Comparison of ENCODE assay signal across 19 mouse cellular contexts in the genomic region with DNA sequence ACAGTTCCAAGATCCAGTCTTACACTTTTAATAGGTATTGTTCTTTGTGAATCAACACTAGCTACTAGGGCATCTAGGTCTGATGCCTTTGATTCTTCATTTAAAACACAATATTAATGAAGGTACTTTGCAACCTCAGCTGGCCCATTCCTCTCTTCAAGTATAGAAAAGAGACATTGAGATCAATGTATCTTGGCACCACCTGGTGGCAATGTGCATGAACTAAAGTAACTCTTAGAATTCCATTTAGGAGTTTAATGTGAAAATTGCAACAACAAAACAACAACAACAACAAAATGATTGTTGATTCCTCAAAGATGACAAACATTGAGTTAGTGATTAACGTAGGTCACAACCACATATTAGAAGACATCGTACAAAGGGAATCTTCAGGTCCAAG. TPM values are rescaled to one million over a fixed set of nuclear protein-coding genes. Genes with fewer than 3 reads are reported as not detected.
A peak's percentile ranks its signal among the peaks of the same experiment; 100 is the strongest.
DNase-seq lines count a peak whose midpoint lies in the region; ATAC-seq and TF ChIP-seq lines count a peak whose summit lies in the region.
"Had no signal": no experiment of that assay in that cellular context is flagged by ENCODE, and none has a peak within 500 bp of the region (broad histone marks: within the 10 kb centered on the region; RNA-seq: fewer than 3 reads in every experiment).

No protein-coding gene starts in this region.

- peak; percentile 22 for DNase-seq in forebrain, embryonic 14.5 days (ENCODE audit: low spot score)
- no peak for DNase-seq in left cerebral cortex, adult 2 months (ENCODE audit: extremely low spot score in 1 of 2, low spot score in 2 of 2)
- no peak for DNase-seq in left cerebral cortex, adult 18-20 months (ENCODE audit: low spot score in 2 of 2)
- DNase-seq in CH12.LX (ENCODE audit: extremely low read depth), result no peak
- DNase-seq in brain, adult 2 months (ENCODE audit: low read depth, low spot score), result peak; percentile 16
- DNase-seq: adrenal gland, adult 8-10 months; cerebellum, adult 2 months; right cerebral cortex, postnatal 4 days; thymus, postnatal 36 days had no signal

- H3K36me3 ChIP-seq in forebrain, embryonic 14.5 days (ENCODE audit: control insufficient read depth, insufficient read depth, low read length), result no peaks in the 10 kb centered on the region
- no peaks in the 10 kb centered on the region for H3K36me3 ChIP-seq in forebrain, embryonic 13.5 days (ENCODE audit: poor library complexity, severe bottlenecking)
- no peaks in the 10 kb centered on the region for H3K36me3 ChIP-seq in CH12.LX (replicated peaks in 1 of 2; ENCODE audit: control insufficient read depth in 1 of 2, insufficient read depth in 1 of 2, low read length in 1 of 2)
- H3K36me3 ChIP-seq: forebrain, embryonic 12.5 days; heart, embryonic 13.5 days; kidney, embryonic 15.5 days; neural tube, embryonic 13.5 days had no signal

- dilution Hi-C loops in CH12.LX (cut with MboI; ENCODE audit: extremely low pct_ligation_motif_present, extremely low pct_unique_long_range_greater_than_20kb, low sequenced_read_pairs), result no loop called here

- TF ChIP-seq EP300 in CH12.LX (IDR thresholded peaks at IDR 0.05; ENCODE audit: low read length), result no peak

- 89% methylated on average over 2 of the region's 2 CpGs for WGBS in forebrain, embryonic 14.5 days
- 95% methylated on average over 2 of the region's 2 CpGs for WGBS in forebrain, embryonic 13.5 days

- no peaks in the 10 kb centered on the region for H3K9me3 ChIP-seq in forebrain, embryonic 14.5 days (replicated peaks; ENCODE audit: control insufficient read depth, low read length)
- no peaks in the 10 kb centered on the region for H3K9me3 ChIP-seq in forebrain, embryonic 13.5 days (replicated peaks)
- H3K9me3 ChIP-seq in CH12.LX (replicated peaks; ENCODE audit: low read length), result no peaks in the 10 kb centered on the region
- H3K9me3 ChIP-seq: forebrain, embryonic 12.5 days; heart, embryonic 13.5 days; kidney, embryonic 15.5 days; limb, embryonic 12.5 days; neural tube, embryonic 13.5 days had no signal

- no peak overlapping the region for H3K9ac ChIP-seq in forebrain, embryonic 14.5 days (ENCODE audit: low read length)
- no peak overlapping the region for H3K9ac ChIP-seq in forebrain, embryonic 13.5 days
- no peak overlapping the region for H3K9ac ChIP-seq in CH12.LX (ENCODE audit: insufficient read depth, low read depth)
- H3K9ac ChIP-seq: forebrain, embryonic 12.5 days; heart, embryonic 13.5 days; kidney, embryonic 15.5 days; limb, embryonic 12.5 days; liver, embryonic 14.5 days; neural tube, embryonic 13.5 days had no signal

- no peak overlapping the region for H3K27ac ChIP-seq in forebrain, embryonic 14.5 days (ENCODE audit: low read depth, low read length)
- no peak overlapping the region for H3K27ac ChIP-seq in forebrain, embryonic 13.5 days
- no peak overlapping the region for H3K27ac ChIP-seq in left cerebral cortex, adult 2 months
- H3K27ac ChIP-seq in CH12.LX (ENCODE audit: insufficient read depth, low read depth), result no peak overlapping the region
- H3K27ac ChIP-seq: forebrain, embryonic 12.5 days; heart, embryonic 13.5 days; kidney, embryonic 15.5 days; limb, embryonic 12.5 days; liver, embryonic 14.5 days; neural tube, embryonic 13.5 days had no signal

- peak; percentile 8; the same call in 1 of the 2 replicates for TF ChIP-seq RAD21 in CH12.LX (IDR thresholded peaks at IDR 0.05; ENCODE audit: low read depth, low read length)

- intact Hi-C loops in left cerebral cortex, adult 2 months (cut with DNase I), result no loop called here

- peak; percentile 32 for TF ChIP-seq CTCF in left cerebral cortex, adult 2 months (IDR thresholded peaks at IDR 0.05)
- TF ChIP-seq CTCF in CH12.LX (conservative IDR thresholded peaks at IDR 0.05 in 1 of 2, IDR thresholded peaks at IDR 0.05 in 1 of 2; ENCODE audit: low read depth in 2 of 2, low read length in 2 of 2), result peak in 1 of 2 experiments; percentile 45; a peak in 2 of 4 replicates

- H3K4me2 ChIP-seq in forebrain, embryonic 14.5 days (ENCODE audit: low read length), result no peak overlapping the region
- no peak overlapping the region for H3K4me2 ChIP-seq in forebrain, embryonic 13.5 days
- no peak overlapping the region for H3K4me2 ChIP-seq in CH12.LX (ENCODE audit: insufficient read depth, low read depth, poor library complexity, severe bottlenecking)
- H3K4me2 ChIP-seq: forebrain, embryonic 12.5 days; heart, embryonic 13.5 days; kidney, embryonic 15.5 days; limb, embryonic 12.5 days; neural tube, embryonic 13.5 days had no signal

- no peaks in the 10 kb centered on the region for H3K79me2 ChIP-seq in CH12.LX (replicated peaks; ENCODE audit: control insufficient read depth, extremely low read depth, insufficient read depth, poor library complexity, severe bottlenecking)

- no peak overlapping the region for H3K4me3 ChIP-seq in forebrain, embryonic 14.5 days (ENCODE audit: low read depth, low read length)
- no peak overlapping the region for H3K4me3 ChIP-seq in forebrain, embryonic 13.5 days
- H3K4me3 ChIP-seq in left cerebral cortex, adult 2 months, result no peak overlapping the region
- H3K4me3 ChIP-seq in CH12.LX (replicated peaks in 1 of 3; ENCODE audit: low read depth in 2 of 3, low read length in 2 of 3, poor library complexity in 1 of 3), result no peak overlapping the region
- H3K4me3 ChIP-seq: forebrain, embryonic 12.5 days; heart, embryonic 13.5 days; kidney, embryonic 15.5 days; limb, embryonic 12.5 days; neural tube, embryonic 13.5 days had no signal

- no peak for ATAC-seq in forebrain, embryonic 14.5 days
- no peak for ATAC-seq in forebrain, embryonic 13.5 days
- no peak for ATAC-seq in granulocyte monocyte progenitor cell, adult 5-6 weeks (replicated peaks; ENCODE audit: poor library complexity, severe bottlenecking)

- TF ChIP-seq POLR2A in CH12.LX (IDR thresholded peaks at IDR 0.05; ENCODE audit: low read depth, low read length), result no peak

- in situ Hi-C loops in CH12.LX (cut with MboI; ENCODE audit: low pct_ligation_motif_present, low pct_unique_long_range_greater_than_20kb, low sequenced_read_pairs), result no loop called here

- H3K4me1 ChIP-seq in forebrain, embryonic 14.5 days (ENCODE audit: control insufficient read depth, insufficient read depth, low read length), result no peaks in the 10 kb centered on the region
- no peaks in the 10 kb centered on the region for H3K4me1 ChIP-seq in forebrain, embryonic 13.5 days
- H3K4me1 ChIP-seq in CH12.LX (ENCODE audit: control insufficient read depth in 1 of 2, insufficient read depth in 2 of 2), result no peaks in the 10 kb centered on the region
- H3K4me1 ChIP-seq: forebrain, embryonic 12.5 days; heart, embryonic 13.5 days; kidney, embryonic 15.5 days; neural tube, embryonic 13.5 days had no signal

- H3K27me3 ChIP-seq in forebrain, embryonic 14.5 days (replicated peaks; ENCODE audit: control insufficient read depth, insufficient read depth, low read length), result no peaks in the 10 kb centered on the region
- H3K27me3 ChIP-seq in forebrain, embryonic 13.5 days, result no peaks in the 10 kb centered on the region
- H3K27me3 ChIP-seq in CH12.LX (replicated peaks), result no peaks in the 10 kb centered on the region
- H3K27me3 ChIP-seq: forebrain, embryonic 12.5 days; heart, embryonic 13.5 days; limb, embryonic 12.5 days had no signal

TF ChIP-seq in CH12.LX, 34 proteins besides CTCF, POLR2A, EP300 and RAD21:
- TF ChIP-seq SMC3 (IDR thresholded peaks at IDR 0.05; ENCODE audit: low read depth, low read length), result peak; percentile 28
- TF ChIP-seq ZMIZ1 (IDR thresholded peaks at IDR 0.05; ENCODE audit: low read depth, low read length), result no peak

RNA-seq across cellular contexts. Expression of a gene that starts 8.3 kb away (rescaled TPM):
- 2.1 and 2.2 TPM in 2 replicates for polyA plus RNA-seq in forebrain, embryonic 14.5 days (2014; fragmentation: Nextera tagmentation; extraction: Ambion mirVana)
- 2.6 and 4.7 TPM in 2 replicates for polyA plus RNA-seq in forebrain, embryonic 13.5 days (2015; fragmentation: Nextera tagmentation; extraction: Ambion mirVana)
- 1 to 10 TPM in 1 of 2 experiments, under 1 TPM in 1; 0.84 to 2.1 TPM for total RNA-seq in left cerebral cortex, adult 2 months (2021)
- total RNA-seq in left cerebral cortex, adult 18-20 months (2021), result 1 to 10 TPM; 1.2 to 1.4 TPM
- total RNA-seq in CH12.LX (2012; rRNA removed) (0.08 TPM in 1 of 2 replicates, not detected in the other), CH12.LX (2014; rRNA removed) (0.12 TPM in 1 of 2 replicates, not detected in the other)
- 0.07 TPM in 1 of 2 replicates, not detected in the other for polyA plus RNA-seq in CH12.LX (2012; ENCODE audit: insufficient read length, low read depth)
- not detected in 2 replicates for total RNA-seq in granulocyte monocyte progenitor cell, adult 5-6 weeks (2014; fragmentation: Nextera tagmentation)
- not detected in 2 replicates for total RNA-seq in granulocyte monocyte progenitor cell, adult 5-6 weeks (2017)
- total RNA-seq: hematopoietic stem cell, adult 5-6 weeks; megakaryocyte-erythroid progenitor cell, adult 5-6 weeks had no signal

Comparison
In these comparisons a context has a peak if more than half of its experiments do, and no peak if none do; other contexts are left out.
1. DNase-seq: peak in forebrain, embryonic 14.5 days (single experiment) and brain, adult 2 months (single experiment); none in left cerebral cortex, adult 2 months (0 of 2), left cerebral cortex, adult 18-20 months (0 of 2) and CH12.LX (single experiment).